Mouse (Mus musculus): ENCODE results near the gene Apoh.

DNA sequence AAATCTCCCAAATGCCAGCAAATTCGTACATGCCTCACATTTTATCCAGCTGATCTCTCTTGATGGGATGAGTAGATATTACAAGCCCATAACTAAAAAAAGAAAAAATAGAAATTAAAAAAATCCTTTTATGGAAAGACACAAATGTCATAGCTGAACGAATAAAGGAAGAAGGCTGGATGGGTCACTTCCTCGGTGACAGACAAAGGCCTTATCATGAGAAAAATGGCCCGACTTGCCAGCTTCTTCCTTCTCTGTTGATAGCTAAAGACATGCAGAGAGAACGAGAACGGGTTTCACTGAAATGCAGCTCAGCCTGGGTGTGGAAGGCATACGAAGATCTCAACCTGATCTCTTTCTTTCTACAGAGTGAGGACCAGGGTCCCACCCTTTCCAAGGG, 22.6 kb upstream of the Apoh start:
- no peak for TF ChIP-seq UBTF (IDR thresholded peaks at IDR 0.05; ENCODE audit: low read depth, low read length)
- no peak for TF ChIP-seq NRF1 (IDR thresholded peaks at IDR 0.05; ENCODE audit: low read depth, low read length)
- TF ChIP-seq POLR2A (IDR thresholded peaks at IDR 0.05; ENCODE audit: low read depth, low read length) = no peak

Data from CH12.LX (cell line).